Mouse (Mus musculus) spleen, adult 2 months (tissue): ENCODE results near the gene Pdzrn3. TPM values are rescaled to one million over a fixed set of nuclear protein-coding genes. Genes with fewer than 3 reads are reported as not detected.

ENCODE experiments used
- DNase-seq, 2 experiments: peaks; one replicate each; pipeline versions ENCODE4 v3.0.0 to v3.0.0-alpha.2; 2012 to 2021; ENCODE audit warnings: low spot score in 2 of 2, low read depth in 1 of 2
- H3K27ac ChIP-seq: fragments of 200-500 bp; 2 replicates; pipeline ENCODE4 v1.5.1; 2012; ENCODE audit warnings: low read length, inconsistent platforms; ENCODE audit not compliant: insufficient read depth
- H3K27me3 ChIP-seq: fragments of 200-500 bp; 2 replicates; pipeline ENCODE4 v1.6.1; 2012; ENCODE audit warnings: mild to moderate bottlenecking, moderate library complexity, low read length, inconsistent platforms; ENCODE audit not compliant: control insufficient read depth, insufficient read depth
- H3K36me3 ChIP-seq: fragments of 200-500 bp; 2 replicates; pipeline ENCODE4 v1.6.1; 2012; ENCODE audit warnings: mild to moderate bottlenecking, low read length, inconsistent platforms; ENCODE audit not compliant: control insufficient read depth, insufficient read depth
- H3K4me1 ChIP-seq: fragments of 200-500 bp; 2 replicates; pipeline ENCODE4 v1.6.1; 2011; ENCODE audit warnings: inconsistent platforms; ENCODE audit not compliant: control insufficient read depth, insufficient read depth, insufficient read length
- H3K4me3 ChIP-seq: fragments of 200-500 bp; 2 replicates; pipeline ENCODE4 v1.5.1; 2011; ENCODE audit warnings: mild to moderate bottlenecking, inconsistent platforms; ENCODE audit not compliant: insufficient read depth, insufficient read length; ENCODE audit errors: extremely low read depth
- CTCF ChIP-seq: fragments of 200-500 bp; IDR thresholded peaks from 2 replicates; pipeline ENCODE4 v1.5.1; 2011; ENCODE audit warnings: mild to moderate bottlenecking, inconsistent platforms; ENCODE audit not compliant: insufficient read depth, insufficient read length, insufficient replicate concordance; ENCODE audit errors: extremely low read depth
- POLR2A ChIP-seq: fragments of 200-500 bp; IDR thresholded peaks from 2 replicates; pipeline ENCODE4 v1.6.1; 2011; ENCODE audit warnings: low read depth, low read length, inconsistent platforms
- WGBS: fragments of 180-500 bp; shearing (Covaris S2); methylation state at CpG from one replicate; pipeline ENCODE4 v1.1.7; 2018; 5-methylcytosine and 5-hydroxymethylcytosine counted together
- polyA plus RNA-seq: library from polyadenylated mRNA; depleted of rRNA; stranded (reverse); fragments of >200 nt; gene quantifications from 2 replicates; pipeline ENCODE4 v1.2.3, GENCODE M21; 2012

The Pdzrn3 gene
- polyA plus RNA-seq, 1 experiment = 1.9 TPM

DNA sequence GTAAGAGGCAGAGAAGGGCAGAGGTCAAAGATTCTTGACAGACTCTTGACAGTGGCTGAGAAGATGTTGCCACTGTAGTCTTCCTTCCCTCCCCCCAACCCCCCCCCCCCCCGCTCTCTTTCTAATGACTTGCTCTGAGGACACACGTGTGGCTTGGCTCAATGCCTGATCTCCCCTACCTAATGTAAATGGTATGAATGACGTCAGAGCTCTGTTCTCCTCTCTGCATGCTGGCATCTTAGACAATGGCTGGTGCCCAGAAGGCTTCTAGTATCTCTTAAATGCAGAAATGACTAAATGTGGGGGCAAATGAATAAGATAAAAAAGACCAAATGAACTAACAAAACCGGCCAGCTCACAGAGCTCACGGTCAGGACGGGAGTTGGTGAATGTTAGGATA is 49.2 kb downstream of the Pdzrn3 start:
- Histone ChIP-seq H3K4me3 (no peak overlapping the region), H3K27ac (no peak overlapping the region), H3K27me3 (no peaks in the 10 kb centered on the region), H3K36me3 (no peaks in the 10 kb centered on the region), H3K4me1 (no peaks in the 10 kb centered on the region)
- 55% methylated on average over 6 of the region's 6 CpGs for WGBS
- TF ChIP-seq CTCF (no peak), POLR2A (no peak)
- DNase-seq = no peak

- H3K27ac ChIP-seq = no peak overlapping the region
- H3K4me1 ChIP-seq = no peaks in the 10 kb centered on the region
- H3K27me3 ChIP-seq = no peaks in the 10 kb centered on the region
- DNase-seq = no peak
- WGBS = 91% methylated on average over 5 of the region's 5 CpGs
- H3K36me3 ChIP-seq = no peaks in the 10 kb centered on the region
- H3K4me3 ChIP-seq = no peak overlapping the region
- TF ChIP-seq POLR2A (no peak), CTCF (no peak)
These were observed 50.0 kb downstream of the Pdzrn3 start for GRCm38 (mm10) chr6:101327741-101328140.

- TF ChIP-seq POLR2A (no peak), CTCF (no peak)
- no peaks in the 10 kb centered on the region for H3K4me1 ChIP-seq
- no peaks in the 10 kb centered on the region for H3K27me3 ChIP-seq
- H3K27ac ChIP-seq = no peak overlapping the region
- 91% methylated on average over 3 of the region's 3 CpGs for WGBS
- H3K4me3 ChIP-seq = no peak overlapping the region
- no peak for DNase-seq
- no peaks in the 10 kb centered on the region for H3K36me3 ChIP-seq
These were observed 50.5 kb downstream of the Pdzrn3 start for GRCm38 (mm10) chr6:101327196-101327595.

DNA sequence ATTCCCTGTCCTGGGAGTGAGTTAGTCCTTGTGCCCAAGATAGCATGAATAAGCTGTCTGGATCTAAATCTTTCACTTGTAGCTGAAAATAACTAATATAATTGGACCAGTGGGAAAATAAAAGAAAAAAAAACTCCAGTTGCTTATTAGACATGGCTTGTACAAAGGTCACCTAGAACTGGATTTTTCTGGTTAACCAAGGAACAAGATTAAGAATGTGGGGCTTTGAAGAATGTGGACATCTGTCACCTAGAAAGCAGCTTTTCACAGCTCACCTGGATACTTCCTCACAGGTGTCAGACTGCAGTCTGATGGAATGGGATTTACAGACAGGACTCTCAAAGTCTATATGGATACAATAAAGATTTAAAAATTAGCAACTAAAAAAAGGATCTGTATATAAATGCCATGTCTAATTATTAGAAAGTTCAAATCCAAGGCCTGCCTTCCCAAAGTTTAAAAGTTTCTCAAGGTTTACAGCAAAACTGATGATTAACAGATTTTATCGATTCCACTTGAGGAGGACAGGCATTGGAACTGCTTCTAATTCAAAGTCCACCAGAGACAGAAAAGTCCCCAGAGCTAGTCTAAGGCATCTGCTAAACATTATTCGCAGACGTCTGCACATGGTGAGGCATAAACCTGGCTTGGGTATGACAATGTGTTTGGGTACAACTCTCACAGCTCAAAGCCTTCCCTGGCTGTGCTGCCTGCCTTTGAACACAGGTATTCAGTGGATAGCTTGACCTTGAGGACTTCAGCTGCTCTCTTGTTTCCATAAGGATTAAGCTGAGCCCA is 51.7 kb downstream of the Pdzrn3 start:
- H3K27me3 ChIP-seq = no peaks in the 10 kb centered on the region
- no peaks in the 10 kb centered on the region for H3K4me1 ChIP-seq
- WGBS = 96% methylated on average over 3 of the region's 3 CpGs
- no peaks in the 10 kb centered on the region for H3K36me3 ChIP-seq
- TF ChIP-seq POLR2A = no peak
- TF ChIP-seq CTCF = no peak
- no peak overlapping the region for H3K27ac ChIP-seq
- no peak overlapping the region for H3K4me3 ChIP-seq
- no peak for DNase-seq

DNA sequence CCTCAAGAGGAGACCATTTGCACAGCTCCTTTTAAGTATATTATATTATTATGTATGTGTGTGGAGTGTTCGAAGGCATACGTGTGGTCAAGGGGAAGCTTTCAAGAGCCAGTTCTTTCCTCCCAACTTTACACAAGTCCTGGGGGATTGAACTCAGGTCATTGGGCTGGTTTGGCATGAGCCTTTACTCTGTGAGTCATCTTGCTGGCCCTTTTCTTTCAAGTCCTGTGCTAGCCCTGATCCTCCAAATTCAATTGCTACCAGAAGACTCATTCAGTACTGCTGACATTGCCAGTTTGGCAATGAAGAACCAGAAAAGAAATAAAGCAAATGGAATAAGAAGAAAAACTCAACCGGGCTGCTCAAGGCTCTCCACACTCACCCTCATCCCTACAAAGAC is 55.1 kb downstream of the Pdzrn3 start:
- H3K27me3 ChIP-seq = no peaks in the 10 kb centered on the region
- H3K36me3 ChIP-seq = no peaks in the 10 kb centered on the region
- H3K4me3 ChIP-seq = no peak overlapping the region
- H3K27ac ChIP-seq = no peak overlapping the region
- 90% methylated on average over 3 of the region's 3 CpGs for WGBS
- no peak for DNase-seq
- H3K4me1 ChIP-seq = no peaks in the 10 kb centered on the region
- TF ChIP-seq CTCF = no peak
- TF ChIP-seq POLR2A = no peak

- 88% methylated on average over 3 of the region's 3 CpGs for WGBS
- TF ChIP-seq CTCF = no peak
- no peak for TF ChIP-seq POLR2A
- no peaks in the 10 kb centered on the region for H3K36me3 ChIP-seq
These were observed 57.3 kb downstream of the Pdzrn3 start for GRCm38 (mm10) chr6:101320386-101320785.

GRCm38 (mm10) chr6:101319374-101319967 is 58.2 kb downstream of the Pdzrn3 start:
- H3K27ac ChIP-seq = no peak overlapping the region
- TF ChIP-seq CTCF (no peak), POLR2A (no peak)
- WGBS = 92% methylated on average over 7 of the region's 7 CpGs

More at GRCm38 (mm10) chr6:101320386-101320785, 57.3 kb downstream of the Pdzrn3 start:
- Histone ChIP-seq H3K4me1 (no peaks in the 10 kb centered on the region), H3K4me3 (no peak overlapping the region), H3K27ac (no peak overlapping the region), H3K27me3 (no peaks in the 10 kb centered on the region)
- DNase-seq = no peak

More at GRCm38 (mm10) chr6:101319374-101319967, 58.2 kb downstream of the Pdzrn3 start:
- DNase-seq = no peak
- Histone ChIP-seq H3K27me3 (no peaks in the 10 kb centered on the region), H3K36me3 (no peaks in the 10 kb centered on the region), H3K4me1 (no peaks in the 10 kb centered on the region), H3K4me3 (no peak overlapping the region)
